Mouse (Mus musculus) activated CD4-positive, CD25-positive, alpha-beta regulatory T cell, adult 4 months (primary cell): ENCODE results near the gene Emilin2. TPM values are rescaled to one million over a fixed set of nuclear protein-coding genes. Genes with fewer than 3 reads are reported as not detected.

Source experiments
- ATAC-seq: one replicate; pipeline ENCODE4 v1.8.0; 2017
- polyA plus RNA-seq, 2 experiments: library from polyadenylated mRNA; unstranded; fragments of 100-300 nt; shearing (Covaris generic); gene quantifications; one replicate each; pipeline ENCODE4 v1.2.1; 2017

Emilin2 gene
- polyA plus RNA-seq, 2 experiments from 2014 or later, result 0.11 TPM; not detected in 1

GRCm38 (mm10) chr17:71299879-71300278 lies 11.9 kb downstream of the Emilin2 start:
- ATAC-seq, result no peak

- no peak for ATAC-seq
These were observed 17.2 kb downstream of the Emilin2 start for GRCm38 (mm10) chr17:71294570-71294969.

- ATAC-seq, result no peak
These were observed 18.9 kb downstream of the Emilin2 start for GRCm38 (mm10) chr17:71292897-71293296.

DNA sequence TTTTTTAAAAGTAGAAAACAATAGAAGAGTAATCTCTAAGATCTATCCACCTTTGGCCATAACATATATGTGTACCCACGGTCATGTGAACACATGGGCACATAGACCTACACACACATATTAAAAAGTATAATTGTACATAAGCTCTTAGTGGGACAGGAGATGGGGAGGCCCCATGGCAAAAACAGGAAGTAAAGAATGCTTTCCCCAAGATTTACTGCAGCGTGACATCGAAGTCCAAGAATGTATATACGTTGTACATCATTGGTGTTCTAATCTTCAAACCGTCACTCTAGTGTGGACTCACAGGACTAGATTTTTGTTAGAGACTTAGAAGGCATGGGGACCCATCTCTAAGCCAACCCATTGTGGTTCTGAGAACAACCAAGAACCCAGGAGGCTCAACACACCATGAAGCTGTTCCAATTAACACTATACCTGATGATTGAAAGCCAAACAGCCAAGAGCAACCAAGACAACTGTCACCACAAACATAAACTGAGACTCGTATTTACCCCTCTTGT lies 19.8 kb downstream of the Emilin2 start:
- no peak for ATAC-seq

DNA sequence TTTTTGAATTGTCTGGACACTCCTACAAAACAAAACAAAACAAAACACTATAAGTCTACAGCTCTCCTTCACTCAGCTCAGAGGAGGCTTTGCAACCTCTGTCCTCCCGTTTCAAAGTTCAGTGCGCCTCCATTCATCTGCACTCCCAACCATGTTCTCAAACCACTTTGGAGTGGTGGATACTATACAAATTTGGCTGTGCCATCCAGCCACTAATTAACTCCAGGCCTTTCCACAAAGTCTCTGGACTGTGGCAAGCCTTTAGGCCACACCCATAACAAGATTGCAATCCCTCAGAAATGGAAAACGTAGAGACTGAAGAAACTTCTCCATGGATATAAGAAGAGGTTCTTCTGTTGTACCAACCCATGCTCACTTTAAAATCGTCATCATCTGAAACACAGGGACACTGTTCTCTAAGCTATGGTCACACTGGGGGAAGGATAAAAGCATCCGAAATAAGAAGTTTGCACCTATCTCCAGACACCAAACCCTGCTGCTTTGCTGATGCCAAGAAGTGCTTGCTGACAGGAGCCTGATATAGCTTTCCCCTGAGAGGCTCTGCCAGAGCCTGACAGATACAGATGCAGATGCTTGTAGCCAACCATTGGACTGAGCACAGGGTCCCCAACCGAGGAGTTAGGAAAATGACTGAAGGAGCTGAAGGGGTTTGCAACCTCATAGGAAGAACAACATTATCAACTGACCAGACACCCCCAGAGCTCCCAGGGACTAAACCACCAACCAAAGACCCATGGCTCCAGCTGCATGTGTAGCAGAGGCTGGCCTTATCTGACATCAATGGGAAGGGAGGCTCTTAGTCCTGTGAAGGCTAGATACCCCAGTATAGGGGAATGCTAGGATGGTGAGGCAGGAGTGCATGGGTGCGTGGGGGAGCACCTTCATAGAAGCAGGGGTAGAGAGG lies 21.0 kb downstream of the Emilin2 start:
- ATAC-seq, result no peak

- no peak for ATAC-seq
These were observed 22.1 kb downstream of the Emilin2 start for GRCm38 (mm10) chr17:71289572-71290176.

DNA sequence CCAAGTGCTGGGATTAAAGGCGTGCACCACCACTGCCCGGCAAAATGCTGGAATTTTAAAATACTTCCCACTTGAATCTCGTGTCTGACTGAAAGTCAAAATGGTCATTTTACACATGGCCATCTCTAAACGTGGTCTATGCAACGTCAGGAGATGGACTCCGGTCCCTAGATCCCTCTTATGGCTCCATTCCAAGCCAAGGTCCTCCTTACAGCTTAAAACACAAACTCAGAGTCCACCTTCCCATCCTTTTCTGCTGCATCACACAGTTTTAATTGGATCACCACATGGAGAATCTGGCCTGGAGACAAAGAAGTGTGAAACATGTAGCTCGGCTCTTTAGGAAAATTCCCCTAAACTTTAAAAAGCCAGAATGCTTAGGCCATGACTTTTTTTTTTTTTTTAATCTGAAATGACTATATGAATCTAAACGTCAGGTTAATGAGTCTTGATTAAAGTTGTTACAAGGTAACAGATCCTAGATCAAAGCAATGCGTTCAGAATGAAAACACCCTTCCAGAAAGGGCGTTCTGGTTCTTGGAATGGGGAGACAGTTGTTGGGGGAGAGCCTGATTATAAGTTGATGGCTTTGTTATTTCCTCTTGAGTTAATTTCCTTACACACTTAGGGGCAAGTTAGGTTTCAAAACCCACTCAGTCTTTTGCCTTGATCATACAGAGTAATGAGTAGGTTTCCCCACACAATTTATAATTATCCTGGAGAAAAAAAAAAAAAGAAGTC lies 22.8 kb downstream of the Emilin2 start:
- ATAC-seq, result no peak

DNA sequence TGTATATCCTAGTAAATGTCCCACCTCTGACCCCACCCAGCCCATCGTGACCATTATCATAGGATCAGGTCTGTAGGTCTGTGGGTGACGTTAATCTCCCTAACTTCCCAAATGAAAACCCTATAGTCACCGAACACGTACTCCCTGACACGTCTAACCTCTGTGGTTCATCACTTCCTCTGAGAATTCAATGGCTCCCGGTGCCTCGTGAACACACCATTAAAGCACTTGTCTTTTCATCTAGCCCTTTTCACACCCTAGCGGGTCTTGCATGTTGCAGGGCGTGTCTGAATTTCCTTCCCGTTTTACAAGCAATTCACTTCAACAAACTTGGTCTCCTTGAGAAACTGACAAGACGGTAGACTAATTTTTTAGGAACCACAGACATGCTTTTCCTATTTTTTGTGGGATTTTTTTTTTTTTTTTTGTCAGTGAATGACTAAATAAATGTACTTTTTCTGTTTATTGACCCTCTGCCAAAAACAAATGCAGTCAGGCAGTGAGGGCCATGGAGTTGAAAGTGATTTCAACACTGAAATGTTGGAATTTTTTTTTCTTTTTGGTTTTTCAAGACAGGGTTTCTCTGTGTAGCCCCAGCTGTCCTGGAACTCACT lies 23.5 kb downstream of the Emilin2 start:
- no peak for ATAC-seq

GRCm38 (mm10) chr17:71287586-71287985 lies 24.2 kb downstream of the Emilin2 start:
- no peak for ATAC-seq

- ATAC-seq, result no peak
These were observed 25.8 kb downstream of the Emilin2 start for GRCm38 (mm10) chr17:71285929-71286328.

DNA sequence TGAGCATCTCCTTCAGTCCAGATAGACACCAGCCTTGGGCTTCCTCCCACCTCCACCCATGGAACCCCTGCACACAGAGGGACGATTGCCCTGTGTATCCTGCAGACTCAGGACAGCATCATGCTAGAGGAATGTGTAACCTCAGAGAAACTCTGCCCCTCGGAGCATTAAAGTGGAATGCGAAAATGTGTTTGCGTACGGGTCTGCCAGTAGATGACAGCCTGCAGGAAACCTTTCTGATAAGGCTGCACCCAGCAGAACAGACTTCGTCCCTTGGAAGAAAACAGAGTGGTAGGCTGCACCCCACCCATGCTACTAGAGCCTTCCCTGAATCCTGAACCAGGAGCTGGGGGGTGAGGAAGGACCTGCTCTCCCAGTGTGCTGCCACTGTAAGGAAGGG lies 26.9 kb downstream of the Emilin2 start:
- no peak for ATAC-seq

GRCm38 (mm10) chr17:71283237-71283636 lies 28.5 kb downstream of the Emilin2 start:
- ATAC-seq, result no peak

GRCm38 (mm10) chr17:71282716-71283115 lies 29.1 kb downstream of the Emilin2 start:
- no peak for ATAC-seq

GRCm38 (mm10) chr17:71277701-71278491 lies 33.9 kb downstream of the Emilin2 start:
- ATAC-seq, result no peak

GRCm38 (mm10) chr17:71276771-71277170 lies 35.0 kb downstream of the Emilin2 start:
- no peak for ATAC-seq

DNA sequence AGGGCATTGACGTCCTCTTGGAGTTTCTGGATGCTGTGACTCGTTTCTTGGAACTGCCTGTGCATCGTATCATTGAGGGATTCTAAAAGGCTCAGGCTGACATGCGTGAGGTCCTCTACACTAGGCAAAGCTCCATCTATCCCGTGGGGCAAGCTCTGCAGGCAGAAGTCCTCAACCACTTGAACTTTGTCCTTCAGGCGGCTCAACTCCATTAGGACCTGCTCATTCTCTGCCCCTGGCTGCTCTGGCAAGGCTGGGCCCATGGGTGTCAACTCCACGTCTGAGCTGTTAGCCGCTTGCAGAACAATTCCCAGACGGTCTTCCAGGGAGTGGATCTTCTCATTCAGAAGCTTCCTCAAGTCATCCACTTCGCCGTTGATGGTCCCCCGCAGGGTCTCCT lies 37.9 kb downstream of the Emilin2 start:
- no peak for ATAC-seq

GRCm38 (mm10) chr17:71268599-71268998 lies 43.2 kb downstream of the Emilin2 start:
- no peak for ATAC-seq

- no peak for ATAC-seq
These were observed 43.6 kb downstream of the Emilin2 start for GRCm38 (mm10) chr17:71268152-71268551.

- no peak for ATAC-seq
These were observed 44.4 kb downstream of the Emilin2 start for GRCm38 (mm10) chr17:71267374-71267773.

DNA sequence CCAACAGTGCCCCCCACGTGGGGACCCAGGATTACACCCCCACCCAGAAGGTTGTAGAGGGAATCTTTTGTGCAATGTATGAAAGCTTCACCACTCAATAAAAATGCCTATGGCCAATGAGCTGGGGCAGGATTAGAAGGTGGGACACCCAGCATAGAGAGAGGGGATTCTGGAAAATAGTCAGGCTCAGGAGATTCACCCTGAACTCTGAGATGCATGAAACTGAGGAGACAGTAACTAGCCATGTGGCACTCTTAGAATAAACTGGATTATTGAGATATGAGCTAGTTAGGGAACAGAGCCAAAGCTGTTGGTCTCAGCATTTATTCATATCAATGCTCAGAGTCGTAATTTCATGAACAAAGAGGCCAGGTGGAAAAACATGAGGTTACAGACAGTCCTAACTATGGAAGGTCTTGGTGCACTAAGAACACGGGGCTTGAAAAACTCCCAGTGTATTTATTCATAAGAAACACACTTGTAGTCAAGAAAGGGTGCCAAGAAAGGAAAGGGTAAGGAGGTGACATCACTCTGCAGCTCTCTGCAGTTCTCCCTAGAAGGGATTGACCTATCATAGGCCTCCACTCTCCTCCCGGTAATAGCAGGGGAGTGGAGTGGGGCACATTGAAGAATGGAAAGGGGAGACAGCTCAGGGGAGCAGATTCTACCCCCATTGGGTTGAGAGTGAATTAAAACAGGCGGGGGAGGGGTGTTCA lies 46.3 kb downstream of the Emilin2 start:
- ATAC-seq, result no peak

DNA sequence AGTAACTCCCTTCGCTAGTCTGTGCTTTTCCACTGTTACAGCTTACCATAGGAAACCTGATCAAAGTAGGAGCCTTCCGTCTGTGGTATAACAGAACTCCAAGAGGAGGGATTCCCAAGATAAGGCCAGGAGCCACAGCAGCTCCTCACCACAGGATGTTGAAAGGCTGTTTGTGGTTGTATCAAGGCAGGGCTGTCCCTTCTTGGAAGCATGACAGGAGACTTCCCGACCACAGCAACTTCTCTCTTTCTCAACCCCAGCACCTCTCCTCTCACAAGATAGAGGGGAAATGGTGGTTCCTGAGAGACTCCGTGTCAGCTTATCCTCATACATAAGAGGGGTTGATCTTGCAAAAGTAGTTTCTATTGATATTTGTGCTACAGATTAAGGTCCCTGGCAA lies 47.0 kb downstream of the Emilin2 start:
- ATAC-seq, result no peak
